Mouse (Mus musculus) frontal cortex, postnatal 14 days (tissue): ENCODE results near the gene Prrc2b.

ENCODE experiments used
- DNase-seq, 2 experiments: peaks; one replicate each; pipeline ENCODE4 v3.0.0; 2022; ENCODE audit warnings: low spot score in 2 of 2

The Prrc2b gene

GRCm38 (mm10) chr2:32162102-32162501 lies 11.2 kb downstream of the Prrc2b start:
- no peak for DNase-seq

GRCm38 (mm10) chr2:32162646-32163045 lies 11.8 kb downstream of the Prrc2b start:
- no peak for DNase-seq

GRCm38 (mm10) chr2:32163057-32163456 lies 12.2 kb downstream of the Prrc2b start:
- DNase-seq: no peak

- no peak for DNase-seq
These were observed 13.6 kb downstream of the Prrc2b start for GRCm38 (mm10) chr2:32164503-32164902.

- no peak for DNase-seq
These were observed 14.3 kb downstream of the Prrc2b start for GRCm38 (mm10) chr2:32165040-32165800.

GRCm38 (mm10) chr2:32166581-32166980 lies 15.7 kb downstream of the Prrc2b start:
- no peak for DNase-seq

- no peak for DNase-seq
These were observed 16.3 kb downstream of the Prrc2b start for GRCm38 (mm10) chr2:32167034-32167770.

GRCm38 (mm10) chr2:32167819-32168218 lies 16.9 kb downstream of the Prrc2b start:
- DNase-seq: peak in 1 of 2 experiments; percentile 74

GRCm38 (mm10) chr2:32169292-32169691 lies 18.4 kb downstream of the Prrc2b start:
- no peak for DNase-seq

GRCm38 (mm10) chr2:32170010-32170409 lies 19.1 kb downstream of the Prrc2b start:
- no peak for DNase-seq

GRCm38 (mm10) chr2:32171658-32172433 lies 21.0 kb downstream of the Prrc2b start:
- DNase-seq: no peak

- DNase-seq: no peak
These were observed 23.4 kb downstream of the Prrc2b start for GRCm38 (mm10) chr2:32174170-32174741.

- DNase-seq: peak in 1 of 2 experiments; percentile 54
These were observed 24.2 kb downstream of the Prrc2b start for GRCm38 (mm10) chr2:32175051-32175466.

GRCm38 (mm10) chr2:32175508-32175907 lies 24.6 kb downstream of the Prrc2b start:
- no peak for DNase-seq

GRCm38 (mm10) chr2:32176848-32177247 lies 26.0 kb downstream of the Prrc2b start:
- no peak for DNase-seq

GRCm38 (mm10) chr2:32177397-32178060 lies 26.6 kb downstream of the Prrc2b start:
- no peak for DNase-seq

GRCm38 (mm10) chr2:32179363-32179762 lies 28.5 kb downstream of the Prrc2b start:
- no peak for DNase-seq

- no peak for DNase-seq
These were observed 29.2 kb downstream of the Prrc2b start for GRCm38 (mm10) chr2:32180127-32180526.

- DNase-seq: no peak
These were observed 30.5 kb downstream of the Prrc2b start for GRCm38 (mm10) chr2:32181364-32181763.

GRCm38 (mm10) chr2:32182119-32182518 lies 31.2 kb downstream of the Prrc2b start:
- DNase-seq: no peak

GRCm38 (mm10) chr2:32182676-32183296 lies 31.9 kb downstream of the Prrc2b start:
- no peak for DNase-seq
